Mouse (Mus musculus) adrenal gland, postnatal 4 days (tissue): ENCODE data around the gene Sik2. TPM values are rescaled to one million over a fixed set of nuclear protein-coding genes. Genes with fewer than 3 reads are reported as not detected.
A peak's percentile ranks its signal among the peaks of the same experiment; 100 is the strongest.

ENCODE experiments used
- DNase-seq, 2 experiments: peaks; one replicate each; pipeline ENCODE4 v3.0.0; 2021 to 2022; ENCODE audit warnings: low spot score in 2 of 2, mixed read lengths in 2 of 2
- long read RNA-seq, 2 experiments: library from polyadenylated mRNA; stranded (forward); transcript quantifications; one replicate each; pipeline ENCODE4 v2.0.0; 2021
- total RNA-seq, 2 experiments: library from RNA; stranded (reverse); gene quantifications; 2 replicates each; pipeline ENCODE4 v1.2.3; 2021

Sik2 gene
- 10 to 100 TPM; 51.1 to 56.3 TPM for total RNA-seq
- long read RNA-seq, experiment 1, partial matches to known transcripts: 1 of 1 reads
- long read RNA-seq, experiment 1, other reads (novel, unspliced or antisense): 0 of 1 reads
- long read RNA-seq, experiment 2, full-length matches to known transcripts: 1 of 10 reads
- long read RNA-seq, experiment 2, partial matches to known transcripts: 3 of 10 reads
- long read RNA-seq, experiment 2, other reads (novel, unspliced or antisense): 6 of 10 reads

GRCm38 (mm10) chr9:51008841-51009655, at the start of gene Sik2:
Gene Sik2 (minus strand): TSS chr9:51009073.
- peak; percentile 83 to 84 for DNase-seq

GRCm38 (mm10) chr9:51056360-51057324, 47.8 kb upstream of the Sik2 start:
- no peak for DNase-seq

GRCm38 (mm10) chr9:51052180-51052579, 43.3 kb upstream of the Sik2 start:
- DNase-seq: no peak

GRCm38 (mm10) chr9:51042136-51042535, 33.3 kb upstream of the Sik2 start:
- no peak for DNase-seq

GRCm38 (mm10) chr9:51041491-51041980, 32.7 kb upstream of the Sik2 start:
- no peak for DNase-seq

- no peak for DNase-seq
Measured at GRCm38 (mm10) chr9:51032785-51033529, 24.1 kb upstream of the Sik2 start.

GRCm38 (mm10) chr9:51032291-51032690, 23.4 kb upstream of the Sik2 start:
- DNase-seq: no peak

- DNase-seq: no peak
Measured at GRCm38 (mm10) chr9:51031603-51032002, 22.7 kb upstream of the Sik2 start.

- no peak for DNase-seq
Measured at GRCm38 (mm10) chr9:51030147-51030546, 21.3 kb upstream of the Sik2 start.

- DNase-seq: no peak
Measured at GRCm38 (mm10) chr9:51026952-51027351, 18.1 kb upstream of the Sik2 start.

- DNase-seq: no peak
Measured at GRCm38 (mm10) chr9:51021123-51021795, 12.4 kb upstream of the Sik2 start.

GRCm38 (mm10) chr9:51020351-51020750, 11.5 kb upstream of the Sik2 start:
- DNase-seq: no peak

- DNase-seq: no peak
Measured at GRCm38 (mm10) chr9:51019670-51020069, 10.8 kb upstream of the Sik2 start.

- DNase-seq: no peak
Measured at GRCm38 (mm10) chr9:51015732-51016131, 6.9 kb upstream of the Sik2 start.

- no peak for DNase-seq
Measured at GRCm38 (mm10) chr9:51013644-51014043, 4.8 kb upstream of the Sik2 start.

GRCm38 (mm10) chr9:51009656-51009950, 730 bp upstream of the Sik2 start:
- DNase-seq: no peak

GRCm38 (mm10) chr9:51008068-51008840, 619 bp downstream of the Sik2 start:
- DNase-seq: no peak

GRCm38 (mm10) chr9:51007726-51008067, 1.2 kb downstream of the Sik2 start:
- no peak for DNase-seq

GRCm38 (mm10) chr9:51006846-51007245, 2.0 kb downstream of the Sik2 start:
- peak in 1 of 2 experiments; percentile 16 for DNase-seq

GRCm38 (mm10) chr9:51004062-51004461, 4.8 kb downstream of the Sik2 start:
- DNase-seq: no peak
